Mouse (Mus musculus) olfactory bulb, adult 2 months (tissue): ENCODE results near the gene Cysltr2.

Source experiments
- CTCF ChIP-seq: fragments of 200-500 bp; IDR thresholded peaks from 2 replicates; pipeline ENCODE4 v1.5.1; 2012; ENCODE audit warnings: low read depth, mild to moderate bottlenecking, low read length, moderate library complexity; ENCODE audit not compliant: insufficient read depth
- POLR2A ChIP-seq: fragments of 200-500 bp; IDR thresholded peaks from 2 replicates; pipeline ENCODE4 v1.6.1; 2012; ENCODE audit warnings: mild to moderate bottlenecking, low read depth, low read length, moderate library complexity; ENCODE audit not compliant: insufficient read depth

DNA sequence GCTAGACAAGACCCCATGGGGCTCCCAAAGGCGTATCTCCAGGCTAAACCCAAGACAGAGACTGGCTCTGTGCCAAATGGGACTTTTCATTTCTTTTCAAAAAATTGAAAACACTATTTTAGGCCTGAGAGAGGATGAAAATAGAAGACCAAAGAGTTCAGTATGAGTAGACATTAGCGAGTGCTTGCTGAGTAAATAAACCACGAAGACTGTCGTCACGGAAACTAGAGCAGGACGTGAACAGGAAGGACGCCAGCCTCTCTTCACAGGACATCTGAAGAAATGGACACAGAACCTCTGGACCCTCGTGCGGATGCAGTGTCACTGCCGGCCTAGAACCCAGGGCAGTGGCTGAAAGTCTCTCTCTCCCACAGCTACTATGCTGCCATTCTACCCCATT is 8.8 kb upstream of the Cysltr2 start:
- TF ChIP-seq POLR2A (no peak), CTCF (no peak)
